Mouse (Mus musculus): Measurements from ENCODE around the gene Pbld1.

DNA sequence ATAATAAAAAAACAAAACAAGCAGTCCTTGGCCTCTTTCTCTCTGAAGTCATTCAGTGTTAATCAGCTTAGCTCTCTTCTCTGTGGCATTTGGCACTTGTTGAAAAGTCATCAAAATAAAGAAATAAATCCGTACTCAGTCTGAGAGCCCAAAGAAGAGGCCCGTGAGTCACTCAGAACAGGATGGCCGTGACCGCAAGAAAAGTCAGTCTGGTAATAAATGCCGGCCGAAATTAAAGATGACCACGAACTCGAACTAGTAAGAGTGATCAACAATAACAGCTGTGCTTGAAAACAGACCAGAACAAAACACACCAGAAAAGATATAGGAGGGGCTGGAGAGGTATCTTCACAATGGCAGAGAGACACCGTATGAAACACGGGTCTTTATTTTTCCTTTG is 64.1 kb downstream of the Pbld1 start:
- TF ChIP-seq CTCF (IDR thresholded peaks at IDR 0.05; ENCODE audit: low read depth, low read length), result no peak
- no peak for TF ChIP-seq POLR2A (IDR thresholded peaks at IDR 0.05; ENCODE audit: extremely low read depth, insufficient read depth, low read length)
